Mouse (Mus musculus) megakaryocyte, embryonic 14.5 days (primary cell): Measurements from ENCODE around the gene H2-DMb2.

Experiments used
- FLI1 ChIP-seq: IDR thresholded peaks from 2 replicates; pipeline ENCODE4 v1.6.1; 2012; ENCODE audit warnings: low read length, inconsistent platforms, mixed read lengths
- GATA1 ChIP-seq: IDR thresholded peaks from 3 replicates; pipeline ENCODE4 v1.6.1; 2012; ENCODE audit warnings: mixed read lengths, low read length, inconsistent platforms, borderline replicate concordance

DNA sequence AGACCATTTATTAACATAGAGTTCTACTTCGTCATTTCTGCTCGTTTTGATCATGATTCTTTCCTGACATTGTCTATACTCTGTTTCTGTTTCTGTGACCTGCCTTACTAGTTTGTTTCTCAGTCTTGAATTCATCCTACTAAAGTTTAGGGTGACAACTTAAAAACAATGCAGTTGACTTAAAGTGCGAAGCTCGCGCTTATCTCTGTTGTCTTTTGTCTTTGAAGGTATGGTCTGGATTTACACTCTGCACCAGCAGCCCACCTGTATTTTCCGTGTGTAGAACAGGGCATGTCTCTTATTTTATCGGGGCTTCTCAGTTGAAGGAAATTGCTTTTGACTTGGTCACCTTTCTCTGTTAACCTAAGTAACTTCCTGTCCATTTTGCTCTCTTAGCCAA, 20.0 kb upstream of the H2-DMb2 start:
- no peak for TF ChIP-seq FLI1
- no peak for TF ChIP-seq GATA1
